Comparison of ENCODE assay signal across 21 mouse cellular contexts in genomic region chr8:126576919-126577318, GRCm38 (mm10). TPM values are rescaled to one million over a fixed set of nuclear protein-coding genes. Genes with fewer than 3 reads are reported as not detected.
DNase-seq lines count a peak whose midpoint lies in the region; ATAC-seq and TF ChIP-seq lines count a peak whose summit lies in the region.
"Had no signal": no experiment of that assay in that cellular context is flagged by ENCODE, and none has a peak within 500 bp of the region (broad histone marks: within the 10 kb centered on the region; RNA-seq: fewer than 3 reads in every experiment).

No protein-coding gene starts in this region.

- TF ChIP-seq EP300 in CH12.LX (IDR thresholded peaks at IDR 0.05; ENCODE audit: low read length): no peak

- TF ChIP-seq POLR2A in CH12.LX (IDR thresholded peaks at IDR 0.05; ENCODE audit: low read depth, low read length): no peak

- no peak overlapping the region for H3K9ac ChIP-seq in hindbrain, postnatal 0 days (replicated peaks; ENCODE audit: low read length)
- no peak overlapping the region for H3K9ac ChIP-seq in hindbrain, embryonic 11.5 days (ENCODE audit: low read depth, low read length)
- no peak overlapping the region for H3K9ac ChIP-seq in CH12.LX (ENCODE audit: insufficient read depth, low read depth)
- H3K9ac ChIP-seq: embryonic facial prominence, embryonic 12.5 days; embryonic facial prominence, embryonic 15.5 days; forebrain, postnatal 0 days; hindbrain, embryonic 13.5 days; intestine, embryonic 15.5 days had no signal

- TF ChIP-seq CTCF in hindbrain, postnatal 0 days (IDR thresholded peaks at IDR 0.05; ENCODE audit: low read depth): 0 out of 2 replicates have a peak, but pooled peaks have one; percentile 12
- TF ChIP-seq CTCF in CH12.LX (conservative IDR thresholded peaks at IDR 0.05 in 1 of 2, IDR thresholded peaks at IDR 0.05 in 1 of 2; ENCODE audit: low read depth in 2 of 2, low read length in 2 of 2): no peak

- dilution Hi-C loops in CH12.LX (cut with MboI; ENCODE audit: extremely low pct_ligation_motif_present, extremely low pct_unique_long_range_greater_than_20kb, low sequenced_read_pairs): no loop called here

- H3K9me3 ChIP-seq in hindbrain, postnatal 0 days (ENCODE audit: low read length): no peaks in the 10 kb centered on the region
- H3K9me3 ChIP-seq in hindbrain, embryonic 11.5 days (ENCODE audit: control insufficient read depth, low read length): no peaks in the 10 kb centered on the region
- peaks cover 11% of the 10 kb centered on the region for H3K9me3 ChIP-seq in CH12.LX (replicated peaks; ENCODE audit: low read length)
- H3K9me3 ChIP-seq: embryonic facial prominence, embryonic 12.5 days; embryonic facial prominence, embryonic 15.5 days; hindbrain, embryonic 13.5 days; intestine, embryonic 15.5 days had no signal

- in situ Hi-C loops in CH12.LX (cut with MboI; ENCODE audit: low pct_ligation_motif_present, low pct_unique_long_range_greater_than_20kb, low sequenced_read_pairs): no loop called here

- no peaks in the 10 kb centered on the region for H3K27me3 ChIP-seq in hindbrain, postnatal 0 days (ENCODE audit: insufficient read depth, low read length)
- no peaks in the 10 kb centered on the region for H3K27me3 ChIP-seq in hindbrain, embryonic 11.5 days (ENCODE audit: control insufficient read depth, insufficient read depth, low read length)
- H3K27me3 ChIP-seq in CH12.LX (replicated peaks): no peaks in the 10 kb centered on the region
- no peaks in the 10 kb centered on the region for H3K27me3 ChIP-seq in splenic B cell, adult 2 months (ENCODE audit: control insufficient read depth, insufficient read depth, low read length, poor library complexity, severe bottlenecking)
- H3K27me3 ChIP-seq: embryonic facial prominence, embryonic 12.5 days; embryonic facial prominence, embryonic 15.5 days; hindbrain, embryonic 13.5 days; intestine, embryonic 15.5 days; Patski had no signal

- WGBS in hindbrain, postnatal 0 days: 88% methylated on average over 8 of the region's 8 CpGs
- 89% methylated on average over 8 of the region's 8 CpGs for WGBS in hindbrain, embryonic 11.5 days

- no peak for DNase-seq in hindbrain, postnatal 0 days (ENCODE audit: low spot score)
- DNase-seq in hindbrain, embryonic 11.5 days (ENCODE audit: low spot score): no peak
- DNase-seq in CH12.LX (ENCODE audit: extremely low read depth): no peak
- peak; percentile 69 for DNase-seq in splenic B cell, adult 2 months (ENCODE audit: low read depth, low spot score)
- DNase-seq in spleen, adult 12 weeks (ENCODE audit: low spot score): no peak
- no peak for DNase-seq in cerebellum, adult 11 months
- DNase-seq: adrenal gland, postnatal 10 days; adrenal gland, postnatal 36 days; cerebellum, adult 2 months; cerebellum, adult 9-11 months; cerebellum, postnatal 25 days; forebrain, postnatal 0 days; gastrocnemius, adult 2 months; gastrocnemius, postnatal 25 days had no signal

- ATAC-seq in hindbrain, postnatal 0 days: no peak
- ATAC-seq in hindbrain, embryonic 11.5 days (ENCODE audit: low FRiP score): no peak
- ATAC-seq: forebrain, embryonic 14.5 days; forebrain, postnatal 0 days; intestine, embryonic 15.5 days; Patski had no signal

- no peak overlapping the region for H3K4me2 ChIP-seq in hindbrain, postnatal 0 days (ENCODE audit: low read depth, low read length)
- no peak overlapping the region for H3K4me2 ChIP-seq in hindbrain, embryonic 11.5 days (replicated peaks; ENCODE audit: low read depth, low read length)
- H3K4me2 ChIP-seq in CH12.LX (ENCODE audit: insufficient read depth, low read depth, poor library complexity, severe bottlenecking): no peak overlapping the region
- H3K4me2 ChIP-seq: embryonic facial prominence, embryonic 12.5 days; embryonic facial prominence, embryonic 15.5 days; heart, embryonic 11.5 days; hindbrain, embryonic 13.5 days; intestine, embryonic 15.5 days had no signal

- H3K4me1 ChIP-seq in hindbrain, postnatal 0 days (ENCODE audit: insufficient read depth, low read length): no peaks in the 10 kb centered on the region
- no peaks in the 10 kb centered on the region for H3K4me1 ChIP-seq in hindbrain, embryonic 11.5 days (replicated peaks; ENCODE audit: control insufficient read depth, insufficient read depth, low read length)
- H3K4me1 ChIP-seq in CH12.LX (ENCODE audit: control insufficient read depth in 1 of 2, insufficient read depth in 2 of 2): peaks cover 11 to 37% of the 10 kb centered on the region in 2 experiments
- H3K4me1 ChIP-seq: embryonic facial prominence, embryonic 12.5 days; hindbrain, embryonic 13.5 days had no signal

- no peak overlapping the region for H3K27ac ChIP-seq in hindbrain, postnatal 0 days
- H3K27ac ChIP-seq in hindbrain, embryonic 11.5 days (ENCODE audit: low read depth, low read length): no peak overlapping the region
- no peak overlapping the region for H3K27ac ChIP-seq in CH12.LX (ENCODE audit: insufficient read depth, low read depth)
- H3K27ac ChIP-seq: embryonic facial prominence, embryonic 12.5 days; embryonic facial prominence, embryonic 15.5 days; gastrocnemius, adult 2 months; hindbrain, embryonic 13.5 days; intestine, embryonic 15.5 days had no signal

- H3K79me2 ChIP-seq in CH12.LX (replicated peaks; ENCODE audit: control insufficient read depth, extremely low read depth, insufficient read depth, poor library complexity, severe bottlenecking): no peaks in the 10 kb centered on the region

- H3K4me3 ChIP-seq in hindbrain, postnatal 0 days (ENCODE audit: low read length): no peak overlapping the region
- H3K4me3 ChIP-seq in hindbrain, embryonic 11.5 days (ENCODE audit: low read depth, low read length): no peak overlapping the region
- no peak overlapping the region for H3K4me3 ChIP-seq in CH12.LX (replicated peaks in 1 of 3; ENCODE audit: low read depth in 2 of 3, low read length in 2 of 3, poor library complexity in 1 of 3)
- H3K4me3 ChIP-seq: embryonic facial prominence, embryonic 12.5 days; embryonic facial prominence, embryonic 15.5 days; gastrocnemius, adult 2 months; hindbrain, embryonic 13.5 days; intestine, embryonic 15.5 days had no signal

- no peak for TF ChIP-seq RAD21 in CH12.LX (IDR thresholded peaks at IDR 0.05; ENCODE audit: low read depth, low read length)

- no peaks in the 10 kb centered on the region for H3K36me3 ChIP-seq in hindbrain, postnatal 0 days (ENCODE audit: insufficient read depth, low read length)
- H3K36me3 ChIP-seq in hindbrain, embryonic 11.5 days (ENCODE audit: control insufficient read depth, insufficient read depth, low read length): no peaks in the 10 kb centered on the region
- H3K36me3 ChIP-seq in CH12.LX (replicated peaks in 1 of 2; ENCODE audit: control insufficient read depth in 1 of 2, insufficient read depth in 1 of 2, low read length in 1 of 2): no peaks in the 10 kb centered on the region
- H3K36me3 ChIP-seq in splenic B cell, adult 2 months (ENCODE audit: control insufficient read depth, insufficient read depth, low read length, poor library complexity, severe bottlenecking): no peaks in the 10 kb centered on the region
- H3K36me3 ChIP-seq: embryonic facial prominence, embryonic 15.5 days; hindbrain, embryonic 13.5 days; intestine, embryonic 15.5 days had no signal

TF ChIP-seq in CH12.LX, 34 proteins besides CTCF, POLR2A, EP300 and RAD21:
- TF ChIP-seq POLR2AphosphoS2 (IDR thresholded peaks at IDR 0.05; ENCODE audit: low read depth, low read length) (no peak), ZMIZ1 (IDR thresholded peaks at IDR 0.05; ENCODE audit: low read depth, low read length) (no peak), E2F4 (IDR thresholded peaks at IDR 0.05; ENCODE audit: insufficient replicate concordance, low read depth, low read length) (no peak), ZC3H11A (IDR thresholded peaks at IDR 0.05; ENCODE audit: low read depth, low read length) (no peak), NRF1 (IDR thresholded peaks at IDR 0.05; ENCODE audit: low read depth, low read length) (no peak), ETS1 (conservative IDR thresholded peaks at IDR 0.05; ENCODE audit: low read depth, low read length) (0 out of 2 replicates have a peak, but pooled peaks have one; percentile 21), RCOR1 (conservative IDR thresholded peaks at IDR 0.05; ENCODE audit: low read depth, low read length) (no peak), BHLHE40 (IDR thresholded peaks at IDR 0.05; ENCODE audit: low read depth, low read length) (peak; percentile 42), USF2 (conservative IDR thresholded peaks at IDR 0.05; ENCODE audit: low read depth, low read length) (no peak)

RNA-seq across cellular contexts. Expression of gene Irf2bp2, which starts 16.9 kb away (rescaled TPM):
- 91.5 and 99.1 TPM in 2 replicates for total RNA-seq in hindbrain, postnatal 0 days (2014; rRNA removed)
- 10.2 and 11.4 TPM in 2 replicates for polyA plus RNA-seq in hindbrain, postnatal 0 days (2015; fragmentation: Nextera tagmentation; extraction: Ambion mirVana)
- polyA plus RNA-seq in hindbrain, embryonic 11.5 days (2014; fragmentation: Nextera tagmentation; extraction: Ambion mirVana): 4.8 and 5.5 TPM in 2 replicates
- total RNA-seq in CH12.LX (2012; rRNA removed): 20.2 and 28.6 TPM in 2 replicates
- 30.3 and 31.2 TPM in 2 replicates for total RNA-seq in CH12.LX (2014; rRNA removed)
- 17.8 and 19.9 TPM in 2 replicates for polyA plus RNA-seq in CH12.LX (2012; ENCODE audit: insufficient read length, low read depth)
